Mouse (Mus musculus): Measurements from ENCODE around the gene Them7. TPM values are rescaled to one million over a fixed set of nuclear protein-coding genes. Genes with fewer than 3 reads are reported as not detected.

Gene Them7
- polyA plus RNA-seq, 1 experiment from 2014 or later = 0.06 TPM

DNA sequence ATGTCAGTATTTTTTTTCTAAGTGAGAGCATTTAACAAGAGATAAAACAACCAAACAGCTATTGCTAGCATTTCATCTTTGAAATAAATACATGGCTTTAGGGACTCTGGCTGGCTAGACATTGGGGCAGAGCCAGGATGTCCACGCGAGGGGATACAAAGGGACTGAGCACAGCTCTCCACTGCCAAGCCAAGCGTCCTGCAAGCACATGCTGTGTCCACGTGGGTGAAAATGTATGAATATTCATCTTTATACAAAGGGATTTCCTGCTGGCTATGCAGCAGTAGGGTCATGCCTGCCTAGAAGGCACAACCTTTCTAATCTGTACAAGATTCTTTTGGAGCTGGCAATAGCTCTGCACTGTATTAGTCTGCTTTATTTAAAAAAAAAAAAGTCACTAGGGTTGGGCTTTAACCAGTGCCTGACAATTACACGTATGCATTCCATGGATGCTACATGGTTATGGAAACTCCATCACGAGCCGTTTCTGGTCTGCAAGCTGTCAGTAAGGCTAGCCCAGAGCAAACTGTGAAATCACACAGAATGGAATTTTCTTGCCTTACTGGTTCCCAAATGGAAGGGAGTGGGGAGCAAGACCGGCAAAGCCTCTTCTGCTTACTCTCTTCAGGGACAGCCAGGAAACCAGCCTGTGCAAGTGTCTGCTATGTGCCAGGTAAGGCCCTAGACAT is 192.7 kb downstream of the Them7 start:
- H3K9me3 ChIP-seq (ENCODE audit: control insufficient read depth, low read length) = no peaks in the 10 kb centered on the region
- no peak overlapping the region for H3K9ac ChIP-seq (ENCODE audit: low read length)
- H3K4me1 ChIP-seq (replicated peaks; ENCODE audit: control insufficient read depth, insufficient read depth) = no peaks in the 10 kb centered on the region
- no peak overlapping the region for H3K4me2 ChIP-seq (replicated peaks; ENCODE audit: low read depth)
- no peak overlapping the region for H3K27ac ChIP-seq (replicated peaks)
- H3K4me3 ChIP-seq (ENCODE audit: low read depth, low read length) = no peak overlapping the region
- no peak for ATAC-seq (ENCODE audit: low FRiP score, low TSS enrichment)
- no peaks in the 10 kb centered on the region for H3K27me3 ChIP-seq (ENCODE audit: control insufficient read depth, insufficient read depth, low read length)
- DNase-seq (ENCODE audit: low spot score) = no peak
- WGBS = 32% methylated on average over 8 of the region's 8 CpGs
- no peak for TF ChIP-seq EP300 (optimal IDR thresholded peaks at IDR 0.05)
- H3K36me3 ChIP-seq (ENCODE audit: control insufficient read depth, insufficient read depth, low read length) = no peaks in the 10 kb centered on the region

- Histone ChIP-seq H3K9me3 (ENCODE audit: control insufficient read depth, low read length) (no peaks in the 10 kb centered on the region), H3K4me1 (replicated peaks; ENCODE audit: control insufficient read depth, insufficient read depth) (no peaks in the 10 kb centered on the region), H3K9ac (ENCODE audit: low read length) (no peak overlapping the region), H3K4me2 (replicated peaks; ENCODE audit: low read depth) (no peak overlapping the region), H3K27me3 (ENCODE audit: control insufficient read depth, insufficient read depth, low read length) (no peaks in the 10 kb centered on the region), H3K4me3 (ENCODE audit: low read depth, low read length) (no peak overlapping the region), H3K27ac (replicated peaks) (no peak overlapping the region), H3K36me3 (ENCODE audit: control insufficient read depth, insufficient read depth, low read length) (no peaks in the 10 kb centered on the region)
- DNase-seq (ENCODE audit: low spot score) (no peak), ATAC-seq (ENCODE audit: low FRiP score, low TSS enrichment) (no peak)
- WGBS = 67% methylated on average over 5 of the region's 5 CpGs
- TF ChIP-seq CTCF (IDR thresholded peaks at IDR 0.05; ENCODE audit: low read depth) (no peak), EP300 (optimal IDR thresholded peaks at IDR 0.05) (no peak)
Measured at GRCm38 (mm10) chr2:105417663-105418062, 193.5 kb downstream of the Them7 start.

DNA sequence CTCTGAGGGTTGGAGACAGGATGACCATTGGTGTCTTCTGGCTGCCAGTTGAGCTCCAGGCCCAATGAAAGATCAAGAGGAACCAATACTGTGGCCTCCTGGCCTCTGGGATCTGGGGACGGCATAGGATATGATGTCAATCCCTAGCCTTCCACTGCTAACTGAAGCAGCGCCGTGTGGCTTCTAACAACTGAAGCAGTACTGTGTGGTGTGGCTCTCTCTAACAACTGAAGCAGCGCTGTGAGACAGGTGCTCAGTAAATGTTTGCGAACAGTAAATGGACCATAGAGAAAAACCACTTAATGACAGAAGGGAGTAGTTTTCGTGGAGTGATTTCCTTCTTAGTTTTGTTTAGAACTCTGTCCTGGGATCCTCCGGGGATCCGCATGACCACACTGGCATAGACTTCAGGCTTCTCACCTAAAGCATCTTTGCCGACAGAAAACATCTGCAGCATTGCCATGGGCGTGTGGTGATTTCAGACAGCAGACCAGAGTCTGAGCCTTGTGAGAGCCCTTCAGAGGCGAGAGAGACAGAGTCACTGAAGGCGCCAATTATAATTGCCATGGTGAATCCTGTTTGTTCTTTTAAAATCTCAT is 194.6 kb downstream of the Them7 start:
- Histone ChIP-seq H3K4me1 (replicated peaks; ENCODE audit: control insufficient read depth, insufficient read depth) (no peaks in the 10 kb centered on the region), H3K9me3 (ENCODE audit: control insufficient read depth, low read length) (no peaks in the 10 kb centered on the region), H3K27ac (replicated peaks) (no peak overlapping the region), H3K4me2 (replicated peaks; ENCODE audit: low read depth) (no peak overlapping the region), H3K36me3 (ENCODE audit: control insufficient read depth, insufficient read depth, low read length) (no peaks in the 10 kb centered on the region), H3K9ac (ENCODE audit: low read length) (no peak overlapping the region), H3K4me3 (ENCODE audit: low read depth, low read length) (no peak overlapping the region), H3K27me3 (ENCODE audit: control insufficient read depth, insufficient read depth, low read length) (no peaks in the 10 kb centered on the region)
- no peak for TF ChIP-seq CTCF (IDR thresholded peaks at IDR 0.05; ENCODE audit: low read depth)
- DNase-seq (ENCODE audit: low spot score) (no peak), ATAC-seq (ENCODE audit: low FRiP score, low TSS enrichment) (no peak)
- WGBS = 81% methylated on average over 12 of the region's 12 CpGs

- H3K27me3 ChIP-seq (ENCODE audit: control insufficient read depth, insufficient read depth, low read length) = no peaks in the 10 kb centered on the region
- H3K27ac ChIP-seq (replicated peaks) = no peak overlapping the region
- H3K36me3 ChIP-seq (ENCODE audit: control insufficient read depth, insufficient read depth, low read length) = no peaks in the 10 kb centered on the region
- no peaks in the 10 kb centered on the region for H3K4me1 ChIP-seq (replicated peaks; ENCODE audit: control insufficient read depth, insufficient read depth)
- no peak overlapping the region for H3K4me2 ChIP-seq (replicated peaks; ENCODE audit: low read depth)
- DNase-seq (ENCODE audit: low spot score) (no peak), ATAC-seq (ENCODE audit: low FRiP score, low TSS enrichment) (no peak)
- 63% methylated on average over 8 of the region's 8 CpGs for WGBS
- no peak overlapping the region for H3K4me3 ChIP-seq (ENCODE audit: low read depth, low read length)
- H3K9me3 ChIP-seq (ENCODE audit: control insufficient read depth, low read length) = no peaks in the 10 kb centered on the region
- TF ChIP-seq EP300 (optimal IDR thresholded peaks at IDR 0.05) (no peak), CTCF (IDR thresholded peaks at IDR 0.05; ENCODE audit: low read depth) (no peak)
- no peak overlapping the region for H3K9ac ChIP-seq (ENCODE audit: low read length)
Measured at GRCm38 (mm10) chr2:105427447-105427846, 203.3 kb downstream of the Them7 start.

DNA sequence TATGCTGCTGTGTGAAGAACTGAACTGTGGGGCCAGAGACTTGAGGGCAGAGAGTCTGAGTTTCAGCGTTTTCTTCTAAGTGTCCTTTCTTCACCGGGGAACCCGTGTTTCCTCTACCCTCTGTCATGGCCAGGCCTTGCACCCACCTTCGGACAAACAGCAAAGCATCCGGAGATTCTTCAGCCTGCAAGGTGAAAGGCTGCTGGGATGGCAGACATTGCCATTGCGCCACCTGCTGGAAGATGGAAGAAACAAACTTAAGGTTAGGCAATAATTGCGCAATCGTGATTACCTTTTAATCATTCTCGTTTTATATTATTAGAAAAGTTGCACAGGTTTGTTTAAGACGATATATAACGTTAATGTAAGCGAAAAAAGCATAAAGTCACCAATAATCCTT is 203.9 kb downstream of the Them7 start:
- TF ChIP-seq CTCF (IDR thresholded peaks at IDR 0.05; ENCODE audit: low read depth) (peak; percentile 96), EP300 (optimal IDR thresholded peaks at IDR 0.05) (no peak)
- no peak overlapping the region for H3K4me2 ChIP-seq (replicated peaks; ENCODE audit: low read depth)
- H3K27me3 ChIP-seq (ENCODE audit: control insufficient read depth, insufficient read depth, low read length) = no peaks in the 10 kb centered on the region
- H3K4me3 ChIP-seq (ENCODE audit: low read depth, low read length) = no peak overlapping the region
- H3K9ac ChIP-seq (ENCODE audit: low read length) = no peak overlapping the region
- no peak for ATAC-seq (ENCODE audit: low FRiP score, low TSS enrichment)
- no peak overlapping the region for H3K27ac ChIP-seq (replicated peaks)
- no peaks in the 10 kb centered on the region for H3K9me3 ChIP-seq (ENCODE audit: control insufficient read depth, low read length)
- no peaks in the 10 kb centered on the region for H3K36me3 ChIP-seq (ENCODE audit: control insufficient read depth, insufficient read depth, low read length)
- 3% methylated on average over 12 of the region's 12 CpGs for WGBS
- DNase-seq (ENCODE audit: low spot score) = peak; percentile 66
- no peaks in the 10 kb centered on the region for H3K4me1 ChIP-seq (replicated peaks; ENCODE audit: control insufficient read depth, insufficient read depth)

GRCm38 (mm10) chr2:105428467-105428866 is 204.3 kb downstream of the Them7 start:
- whole genome bisulfite sequencing = 20% methylated on average over 6 of the region's 6 CpGs
- no peaks in the 10 kb centered on the region for H3K27me3 ChIP-seq (ENCODE audit: control insufficient read depth, insufficient read depth, low read length)
- TF ChIP-seq EP300 (optimal IDR thresholded peaks at IDR 0.05) (no peak), CTCF (IDR thresholded peaks at IDR 0.05; ENCODE audit: low read depth) (no peak)
- H3K36me3 ChIP-seq (ENCODE audit: control insufficient read depth, insufficient read depth, low read length) = no peaks in the 10 kb centered on the region
- no peak overlapping the region for H3K27ac ChIP-seq (replicated peaks)
- no peak overlapping the region for H3K4me3 ChIP-seq (ENCODE audit: low read depth, low read length)
- no peak overlapping the region for H3K4me2 ChIP-seq (replicated peaks; ENCODE audit: low read depth)
- no peaks in the 10 kb centered on the region for H3K9me3 ChIP-seq (ENCODE audit: control insufficient read depth, low read length)
- H3K9ac ChIP-seq (ENCODE audit: low read length) = no peak overlapping the region
- no peaks in the 10 kb centered on the region for H3K4me1 ChIP-seq (replicated peaks; ENCODE audit: control insufficient read depth, insufficient read depth)
- DNase-seq (ENCODE audit: low spot score) = no peak
- no peak for ATAC-seq (ENCODE audit: low FRiP score, low TSS enrichment)

Other genes with a start within 250 kb of the Them7 start
- 213 and 215 TPM in 2 replicates for gene Eif3m, start 207.2 kb upstream of the Them7 start, polyA plus RNA-seq (2015; fragmentation: Nextera tagmentation; extraction: Ambion mirVana)
- not detected in 2 replicates for gene Gm11060, start 132.3 kb upstream of the Them7 start, polyA plus RNA-seq (2015; fragmentation: Nextera tagmentation; extraction: Ambion mirVana)
- 3.6 and 5.0 TPM in 2 replicates for gene Wt1, start 97.8 kb upstream of the Them7 start, polyA plus RNA-seq (2015; fragmentation: Nextera tagmentation; extraction: Ambion mirVana)
- 61.1 and 64.9 TPM in 2 replicates for gene Rcn1, start 175.0 kb downstream of the Them7 start, polyA plus RNA-seq (2015; fragmentation: Nextera tagmentation; extraction: Ambion mirVana)

Data from stomach, postnatal 0 days (tissue).